Mouse (Mus musculus): ENCODE measurements at regions not wholly inside any gene's neighbourhood (a gene's known extent, or its start where the extent isn't known, plus 50 kb on each side); places are given as distances from the start of the nearest gene placed in this dataset.
"Not testable (repeated sequence)": the region's sequence is repeated elsewhere in the genome, so short reads cannot be mapped to it uniquely, and the experiment has no call there.

GRCm38 (mm10) chr12:80055894-80056293 lies 56.9 kb downstream of the Zfp36l1 start:
- not testable (repeated sequence) for DNase-seq (ENCODE audit: low spot score)

GRCm38 (mm10) chr12:80055394-80055793 lies 57.4 kb downstream of the Zfp36l1 start:
- DNase-seq (ENCODE audit: low spot score) = no peak

GRCm38 (mm10) chr12:80054655-80055037 lies 58.2 kb downstream of the Zfp36l1 start:
- no peak for DNase-seq (ENCODE audit: low spot score)

- no peak for DNase-seq (ENCODE audit: low spot score)
These were observed 58.7 kb downstream of the Zfp36l1 start for GRCm38 (mm10) chr12:80053902-80054654.

GRCm38 (mm10) chr12:80048215-80048979 lies 64.4 kb downstream of the Zfp36l1 start:
- DNase-seq (ENCODE audit: low spot score) = no peak

GRCm38 (mm10) chr12:80046625-80047303 lies 66.0 kb downstream of the Zfp36l1 start:
- no peak for DNase-seq (ENCODE audit: low spot score)

- DNase-seq (ENCODE audit: low spot score) = no peak
These were observed 71.1 kb downstream of the Zfp36l1 start for GRCm38 (mm10) chr12:80041510-80042324.

GRCm38 (mm10) chr12:80041012-80041411 lies 71.8 kb downstream of the Zfp36l1 start:
- DNase-seq (ENCODE audit: low spot score) = no peak

- no peak for DNase-seq (ENCODE audit: low spot score)
These were observed 72.6 kb downstream of the Zfp36l1 start for GRCm38 (mm10) chr12:80040233-80040632.

GRCm38 (mm10) chr12:80039150-80039549 lies 73.7 kb downstream of the Zfp36l1 start:
- no peak for DNase-seq (ENCODE audit: low spot score)

GRCm38 (mm10) chr12:80035500-80036271 lies 77.1 kb downstream of the Zfp36l1 start:
- no peak for DNase-seq (ENCODE audit: low spot score)

GRCm38 (mm10) chr12:80034963-80035411 lies 77.8 kb downstream of the Zfp36l1 start:
- DNase-seq (ENCODE audit: low spot score) = no peak

GRCm38 (mm10) chr12:80034100-80034499 lies 78.7 kb downstream of the Zfp36l1 start:
- no peak for DNase-seq (ENCODE audit: low spot score)

GRCm38 (mm10) chr12:80032520-80032919 lies 80.3 kb downstream of the Zfp36l1 start:
- no peak for DNase-seq (ENCODE audit: low spot score)

GRCm38 (mm10) chr12:80028301-80028700 lies 84.5 kb downstream of the Zfp36l1 start:
- DNase-seq (ENCODE audit: low spot score) = no peak

GRCm38 (mm10) chr12:80023107-80024078 lies 89.4 kb downstream of the Zfp36l1 start:
- DNase-seq (ENCODE audit: low spot score) = no peak

- no peak for DNase-seq (ENCODE audit: low spot score)
These were observed 90.4 kb downstream of the Zfp36l1 start for GRCm38 (mm10) chr12:80022181-80023106.

GRCm38 (mm10) chr12:80021030-80021473 lies 91.8 kb downstream of the Zfp36l1 start:
- DNase-seq (ENCODE audit: low spot score) = no peak

GRCm38 (mm10) chr12:80018086-80018485 lies 94.7 kb downstream of the Zfp36l1 start:
- no peak for DNase-seq (ENCODE audit: low spot score)
